Mouse (Mus musculus) hindbrain, embryonic 13.5 days (tissue): ENCODE measurements around the gene Dlgap1. TPM values are rescaled to one million over a fixed set of nuclear protein-coding genes. Genes with fewer than 3 reads are reported as not detected.

Experiments used
- ATAC-seq: fragments of 200-750 bp; cut with Nextera tagmentation; 2 replicates; pipeline ENCODE4 v1.8.0; 2017; ENCODE audit warnings: moderate TSS enrichment; ENCODE audit not compliant: low FRiP score
- H3K27ac ChIP-seq: fragments of 300-500 bp; sonication (generic); 2 replicates; pipeline ENCODE4 v1.5.1; 2015; ENCODE audit warnings: inconsistent platforms, mild to moderate bottlenecking, moderate library complexity
- H3K27me3 ChIP-seq: fragments of 300-500 bp; sonication (generic); 2 replicates; pipeline ENCODE4 v1.6.1; 2015; ENCODE audit warnings: mild to moderate bottlenecking, inconsistent platforms
- H3K36me3 ChIP-seq: fragments of 300-500 bp; sonication (generic); 2 replicates; pipeline ENCODE4 v1.6.1; 2015; ENCODE audit warnings: mild to moderate bottlenecking, inconsistent platforms
- H3K4me1 ChIP-seq: fragments of 300-500 bp; sonication (generic); replicated peaks from 2 replicates; pipeline ENCODE4 v1.6.1; 2015; ENCODE audit warnings: inconsistent platforms
- H3K4me2 ChIP-seq: fragments of 300-500 bp; sonication (generic); 2 replicates; pipeline ENCODE4 v1.6.1; 2015; ENCODE audit warnings: inconsistent platforms, mild to moderate bottlenecking, moderate library complexity
- H3K4me3 ChIP-seq: fragments of 300-500 bp; sonication (generic); 2 replicates; pipeline ENCODE4 v1.5.1; 2015; ENCODE audit warnings: mild to moderate bottlenecking, inconsistent platforms
- H3K9ac ChIP-seq: fragments of 300-500 bp; sonication (generic); 2 replicates; pipeline ENCODE4 v1.6.1; 2015; ENCODE audit warnings: mild to moderate bottlenecking, inconsistent platforms
- H3K9me3 ChIP-seq: fragments of 300-500 bp; sonication (generic); 2 replicates; pipeline ENCODE4 v1.6.1; 2016; ENCODE audit warnings: inconsistent platforms
- WGBS: fragments of 180-500 bp; shearing (Covaris S2); methylation state at CpG from one replicate; pipeline ENCODE4 v1.1.7; 2015; 5-methylcytosine and 5-hydroxymethylcytosine counted together
- polyA plus RNA-seq: library from polyadenylated mRNA; unstranded; fragments of >200 nt; fragmentation: Nextera tagmentation; extraction: Ambion mirVana; gene quantifications from 2 replicates; pipeline ENCODE4 v1.2.1, GENCODE M21; 2015

Dlgap1 gene
- polyA plus RNA-seq, 1 experiment from 2014 or later: 15.7 TPM

- no peak overlapping the region for H3K4me2 ChIP-seq
- no peaks in the 10 kb centered on the region for H3K36me3 ChIP-seq
- H3K27ac ChIP-seq: no peak overlapping the region
- H3K9me3 ChIP-seq: no peaks in the 10 kb centered on the region
- H3K9ac ChIP-seq: no peak overlapping the region
- WGBS: 86% methylated on average over 1 of the region's 1 CpGs
- H3K4me1 ChIP-seq: peaks cover 11% of the 10 kb centered on the region
- no peak for ATAC-seq
- no peaks in the 10 kb centered on the region for H3K27me3 ChIP-seq
- no peak overlapping the region for H3K4me3 ChIP-seq
These were observed 828.8 kb downstream of the Dlgap1 start for GRCm38 (mm10) chr17:70797773-70798045.

- Histone ChIP-seq H3K36me3 (no peaks in the 10 kb centered on the region), H3K9me3 (no peaks in the 10 kb centered on the region), H3K27me3 (no peaks in the 10 kb centered on the region), H3K27ac (no peak overlapping the region), H3K4me3 (no peak overlapping the region), H3K4me2 (no peak overlapping the region), H3K4me1 (peaks cover 6% of the 10 kb centered on the region), H3K9ac (no peak overlapping the region)
- ATAC-seq: no peak
- 77% methylated on average over 4 of the region's 4 CpGs for WGBS
These were observed 830.4 kb downstream of the Dlgap1 start for GRCm38 (mm10) chr17:70799266-70799665.

GRCm38 (mm10) chr17:70802022-70802421, 833.1 kb downstream of the Dlgap1 start:
- H3K27ac ChIP-seq: no peak overlapping the region
- H3K27me3 ChIP-seq: no peaks in the 10 kb centered on the region
- no peak overlapping the region for H3K4me3 ChIP-seq
- 86% methylated on average over 14 of the region's 14 CpGs for WGBS
- no peak overlapping the region for H3K4me2 ChIP-seq
- H3K36me3 ChIP-seq: no peaks in the 10 kb centered on the region
- ATAC-seq: no peak
- H3K4me1 ChIP-seq: no peaks in the 10 kb centered on the region
- H3K9me3 ChIP-seq: no peaks in the 10 kb centered on the region
- no peak overlapping the region for H3K9ac ChIP-seq

GRCm38 (mm10) chr17:70805866-70806265, 837.0 kb downstream of the Dlgap1 start:
- no peaks in the 10 kb centered on the region for H3K4me1 ChIP-seq
- no peaks in the 10 kb centered on the region for H3K9me3 ChIP-seq
- 95% methylated on average over 9 of the region's 9 CpGs for WGBS
- no peak overlapping the region for H3K9ac ChIP-seq
- ATAC-seq: no peak
- H3K36me3 ChIP-seq: no peaks in the 10 kb centered on the region
- H3K27me3 ChIP-seq: 0 out of 2 replicates have a peak, but pooled peaks cover 9% of the 10 kb centered on the region
- no peak overlapping the region for H3K4me3 ChIP-seq
- H3K27ac ChIP-seq: no peak overlapping the region
- H3K4me2 ChIP-seq: no peak overlapping the region

- Histone ChIP-seq H3K27ac (no peak overlapping the region), H3K9me3 (no peaks in the 10 kb centered on the region), H3K4me1 (no peaks in the 10 kb centered on the region), H3K36me3 (no peaks in the 10 kb centered on the region), H3K4me2 (no peak overlapping the region), H3K27me3 (0 out of 2 replicates have a peak, but pooled peaks cover 9% of the 10 kb centered on the region), H3K4me3 (no peak overlapping the region), H3K9ac (no peak overlapping the region)
- whole genome bisulfite sequencing: 89% methylated on average over 2 of the region's 2 CpGs
- no peak for ATAC-seq
These were observed 837.7 kb downstream of the Dlgap1 start for GRCm38 (mm10) chr17:70806600-70806999.

GRCm38 (mm10) chr17:70807885-70808284, 839.0 kb downstream of the Dlgap1 start:
- WGBS: 97% methylated on average over 1 of the region's 1 CpGs
- Histone ChIP-seq H3K4me1 (no peaks in the 10 kb centered on the region), H3K9ac (no peak overlapping the region), H3K4me3 (no peak overlapping the region), H3K4me2 (no peak overlapping the region), H3K36me3 (no peaks in the 10 kb centered on the region), H3K27me3 (0 out of 2 replicates have a peak, but pooled peaks cover 9% of the 10 kb centered on the region), H3K27ac (no peak overlapping the region), H3K9me3 (no peaks in the 10 kb centered on the region)
- no peak for ATAC-seq

GRCm38 (mm10) chr17:70808837-70809236, 840.0 kb downstream of the Dlgap1 start:
- H3K36me3 ChIP-seq: no peaks in the 10 kb centered on the region
- no peaks in the 10 kb centered on the region for H3K4me1 ChIP-seq
- 0 out of 2 replicates have a peak, but pooled peaks cover 9% of the 10 kb centered on the region for H3K27me3 ChIP-seq
- H3K27ac ChIP-seq: no peak overlapping the region
- no peak overlapping the region for H3K4me3 ChIP-seq
- ATAC-seq: no peak
- H3K9ac ChIP-seq: no peak overlapping the region
- no peaks in the 10 kb centered on the region for H3K9me3 ChIP-seq
- WGBS: 31% methylated on average over 14 of the region's 14 CpGs
- H3K4me2 ChIP-seq: no peak overlapping the region

- Histone ChIP-seq H3K27ac (no peak overlapping the region), H3K4me1 (no peaks in the 10 kb centered on the region)
- ATAC-seq: no peak
These were observed 840.9 kb downstream of the Dlgap1 start for GRCm38 (mm10) chr17:70809776-70810175.

GRCm38 (mm10) chr17:70810795-70811194, 841.9 kb downstream of the Dlgap1 start:
- Histone ChIP-seq H3K9ac (no peak overlapping the region), H3K4me3 (no peak overlapping the region), H3K4me2 (no peak overlapping the region), H3K36me3 (no peaks in the 10 kb centered on the region), H3K9me3 (no peaks in the 10 kb centered on the region), H3K27me3 (0 out of 2 replicates have a peak, but pooled peaks cover 12% of the 10 kb centered on the region), H3K27ac (no peak overlapping the region), H3K4me1 (no peaks in the 10 kb centered on the region)
- 90% methylated on average over 5 of the region's 5 CpGs for WGBS
- ATAC-seq: no peak

More at GRCm38 (mm10) chr17:70809776-70810175, 840.9 kb downstream of the Dlgap1 start:
- H3K4me3 ChIP-seq: no peak overlapping the region
- no peak overlapping the region for H3K9ac ChIP-seq
- H3K27me3 ChIP-seq: 0 out of 2 replicates have a peak, but pooled peaks cover 9% of the 10 kb centered on the region
- no peaks in the 10 kb centered on the region for H3K9me3 ChIP-seq
- H3K4me2 ChIP-seq: no peak overlapping the region
- 32% methylated on average over 3 of the region's 3 CpGs for WGBS
- no peaks in the 10 kb centered on the region for H3K36me3 ChIP-seq

- no peak overlapping the region for H3K4me2 ChIP-seq
- H3K36me3 ChIP-seq: no peaks in the 10 kb centered on the region
- no peaks in the 10 kb centered on the region for H3K9me3 ChIP-seq
- H3K9ac ChIP-seq: no peak overlapping the region
- WGBS: 37% methylated on average over 8 of the region's 8 CpGs
- no peak overlapping the region for H3K4me3 ChIP-seq
- H3K27ac ChIP-seq: no peak overlapping the region
- ATAC-seq: no peak
- H3K27me3 ChIP-seq: peaks cover 37% of the 10 kb centered on the region
- H3K4me1 ChIP-seq: peaks cover 12% of the 10 kb centered on the region
These were observed 846.1 kb downstream of the Dlgap1 start for GRCm38 (mm10) chr17:70815001-70815400.

GRCm38 (mm10) chr17:70817862-70818451, 849.1 kb downstream of the Dlgap1 start:
- peak overlapping the region; percentile 73 for H3K9ac ChIP-seq
- H3K4me1 ChIP-seq: peaks cover 12% of the 10 kb centered on the region
- H3K4me2 ChIP-seq: peak overlapping the region; percentile 90
- no peaks in the 10 kb centered on the region for H3K9me3 ChIP-seq
- H3K36me3 ChIP-seq: no peaks in the 10 kb centered on the region
- H3K4me3 ChIP-seq: peak overlapping the region; percentile 52
- 2% methylated on average over 51 of the region's 51 CpGs for WGBS
- H3K27me3 ChIP-seq: peaks cover 43% of the 10 kb centered on the region
- peak; percentile 84 for ATAC-seq
- H3K27ac ChIP-seq: no peak overlapping the region

- Histone ChIP-seq H3K27ac (no peak overlapping the region), H3K4me1 (peaks cover 5% of the 10 kb centered on the region; the same call in 1 of the 2 replicates), H3K36me3 (no peaks in the 10 kb centered on the region), H3K27me3 (peaks cover 23% of the 10 kb centered on the region), H3K9ac (no peak overlapping the region), H3K9me3 (no peaks in the 10 kb centered on the region), H3K4me3 (no peak overlapping the region), H3K4me2 (no peak overlapping the region)
- WGBS: 85% methylated on average over 8 of the region's 8 CpGs
- ATAC-seq: no peak
These were observed 854.2 kb downstream of the Dlgap1 start for GRCm38 (mm10) chr17:70823083-70823482.

- Histone ChIP-seq H3K9ac (no peak overlapping the region), H3K4me2 (no peak overlapping the region), H3K9me3 (no peaks in the 10 kb centered on the region), H3K4me1 (no peaks in the 10 kb centered on the region), H3K27me3 (0 out of 2 replicates have a peak, but pooled peaks cover 3% of the 10 kb centered on the region), H3K36me3 (no peaks in the 10 kb centered on the region), H3K4me3 (no peak overlapping the region), H3K27ac (no peak overlapping the region)
- ATAC-seq: no peak
- WGBS: 84% methylated on average over 12 of the region's 12 CpGs
These were observed 857.4 kb downstream of the Dlgap1 start for GRCm38 (mm10) chr17:70826227-70826626.
